Comparison of ENCODE assay signal across 9 mouse cellular contexts in the genomic region with DNA sequence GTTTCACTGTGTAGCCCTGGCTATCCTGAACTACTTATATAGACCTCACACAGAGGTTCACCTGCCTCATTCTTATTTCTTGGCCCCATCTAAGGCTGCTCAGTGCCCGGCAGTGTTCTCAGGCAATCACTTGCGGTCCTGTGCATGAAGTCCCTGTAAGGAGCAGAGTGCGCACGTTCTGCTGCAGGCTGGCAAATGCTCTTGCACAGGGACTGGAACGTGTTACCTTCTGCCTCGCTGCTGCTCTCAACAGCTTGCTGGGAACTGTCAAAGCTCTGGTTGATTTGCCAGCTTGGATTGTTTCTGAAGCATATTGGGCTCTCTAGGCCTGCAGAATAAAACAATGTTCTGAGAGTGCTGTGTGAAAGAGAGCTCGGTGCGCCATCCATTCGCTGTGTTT. TPM values are rescaled to one million over a fixed set of nuclear protein-coding genes. Genes with fewer than 3 reads are reported as not detected.
A peak's percentile ranks its signal among the peaks of the same experiment; 100 is the strongest.
DNase-seq lines count a peak whose midpoint lies in the region; ATAC-seq lines count a peak whose summit lies in the region.
"Had no signal": no experiment of that assay in that cellular context is flagged by ENCODE, and none has a peak within 500 bp of the region (broad histone marks: within the 10 kb centered on the region; RNA-seq: fewer than 3 reads in every experiment).

No protein-coding gene starts in this region.

- no peaks in the 10 kb centered on the region for H3K4me1 ChIP-seq in forebrain, embryonic 11.5 days (replicated peaks; ENCODE audit: control insufficient read depth, insufficient read depth, low read length)
- peaks cover 18% of the 10 kb centered on the region for H3K4me1 ChIP-seq in forebrain, embryonic 12.5 days
- H3K4me1 ChIP-seq: liver, embryonic 15.5 days had no signal

- no peaks in the 10 kb centered on the region for H3K27me3 ChIP-seq in forebrain, embryonic 11.5 days (ENCODE audit: control insufficient read depth, insufficient read depth, low read length)
- no peaks in the 10 kb centered on the region for H3K27me3 ChIP-seq in forebrain, embryonic 12.5 days
- H3K27me3 ChIP-seq: liver, embryonic 15.5 days had no signal

- DNase-seq in forebrain, embryonic 11.5 days (ENCODE audit: low spot score), result peak; percentile 49
- peak; percentile 92 for DNase-seq in brain, adult 2 months (ENCODE audit: low read depth, low spot score)
- peak; percentile 53 to 90 for DNase-seq in layer of hippocampus, postnatal 14 days (ENCODE audit: low spot score in 2 of 2)
- no peak for DNase-seq in gastrocnemius, postnatal 10 days
- no peak for DNase-seq in spleen, postnatal 14 days (ENCODE audit: low spot score in 2 of 2)
- DNase-seq in embryo, embryonic 10.5 days (ENCODE audit: low spot score), result no peak

- 83% methylated on average over 9 of the region's 9 CpGs for WGBS in forebrain, embryonic 11.5 days
- 72% methylated on average over 9 of the region's 9 CpGs for WGBS in forebrain, embryonic 12.5 days

- no peak for ATAC-seq in forebrain, embryonic 11.5 days (replicated peaks; ENCODE audit: low FRiP score)
- ATAC-seq in forebrain, embryonic 12.5 days (ENCODE audit: low FRiP score), result no peak
- peak; percentile 67 for ATAC-seq in frontal cortex, adult (ENCODE audit: low TSS enrichment)

- H3K4me3 ChIP-seq in forebrain, embryonic 11.5 days (ENCODE audit: low read depth, low read length), result no peak overlapping the region
- H3K4me3 ChIP-seq in forebrain, embryonic 12.5 days (replicated peaks), result no peak overlapping the region
- H3K4me3 ChIP-seq: liver, embryonic 15.5 days had no signal

- no peaks in the 10 kb centered on the region for H3K9me3 ChIP-seq in forebrain, embryonic 11.5 days (ENCODE audit: control insufficient read depth, low read length)
- H3K9me3 ChIP-seq in forebrain, embryonic 12.5 days, result no peaks in the 10 kb centered on the region
- H3K9me3 ChIP-seq: liver, embryonic 15.5 days had no signal

- H3K27ac ChIP-seq in forebrain, embryonic 11.5 days (ENCODE audit: low read depth, low read length), result no peak overlapping the region
- no peak overlapping the region for H3K27ac ChIP-seq in forebrain, embryonic 12.5 days
- H3K27ac ChIP-seq: liver, embryonic 15.5 days had no signal

- H3K4me2 ChIP-seq in forebrain, embryonic 11.5 days (ENCODE audit: low read depth, low read length, severe bottlenecking), result no peak overlapping the region
- no peak overlapping the region for H3K4me2 ChIP-seq in forebrain, embryonic 12.5 days
- H3K4me2 ChIP-seq: liver, embryonic 15.5 days had no signal

- H3K9ac ChIP-seq in forebrain, embryonic 11.5 days (ENCODE audit: low read length), result no peak overlapping the region
- no peak overlapping the region for H3K9ac ChIP-seq in forebrain, embryonic 12.5 days
- H3K9ac ChIP-seq: liver, embryonic 15.5 days had no signal

- H3K36me3 ChIP-seq in forebrain, embryonic 11.5 days (ENCODE audit: control insufficient read depth, insufficient read depth, low read length), result no peaks in the 10 kb centered on the region
- no peaks in the 10 kb centered on the region for H3K36me3 ChIP-seq in forebrain, embryonic 12.5 days (replicated peaks)
- H3K36me3 ChIP-seq: liver, embryonic 15.5 days had no signal

RNA-seq across cellular contexts. Expression of gene Vcl, which starts 41.7 kb away (rescaled TPM):
- 29.4 and 30.2 TPM in 2 replicates for polyA plus RNA-seq in forebrain, embryonic 11.5 days (2014; fragmentation: Nextera tagmentation; extraction: Ambion mirVana)
- polyA plus RNA-seq in forebrain, embryonic 12.5 days (2016; fragmentation: Nextera tagmentation; extraction: Ambion mirVana), result 20.0 and 21.4 TPM in 2 replicates
- total RNA-seq in layer of hippocampus, postnatal 14 days (2021), result 10 to 100 TPM; 36.6 to 42.6 TPM
- total RNA-seq in gastrocnemius, postnatal 10 days (2021), result 100 to 1,000 TPM; 115 to 126 TPM

Comparison
In these comparisons a context has a peak if more than half of its experiments do, and no peak if none do; other contexts are left out.
1. DNase-seq: peak in forebrain, embryonic 11.5 days (single experiment), brain, adult 2 months (single experiment) and layer of hippocampus, postnatal 14 days (2 of 2); none in gastrocnemius, postnatal 10 days (single experiment), spleen, postnatal 14 days (0 of 2) and embryo, embryonic 10.5 days (single experiment).